Mouse (Mus musculus) right cerebral cortex, adult 18-20 months (tissue): ENCODE results near the gene Htra1.

Experiments used
- DNase-seq: peaks from one replicate; pipeline ENCODE4 v3.0.0; 2022; ENCODE audit warnings: mixed read lengths

Htra1 gene

DNA sequence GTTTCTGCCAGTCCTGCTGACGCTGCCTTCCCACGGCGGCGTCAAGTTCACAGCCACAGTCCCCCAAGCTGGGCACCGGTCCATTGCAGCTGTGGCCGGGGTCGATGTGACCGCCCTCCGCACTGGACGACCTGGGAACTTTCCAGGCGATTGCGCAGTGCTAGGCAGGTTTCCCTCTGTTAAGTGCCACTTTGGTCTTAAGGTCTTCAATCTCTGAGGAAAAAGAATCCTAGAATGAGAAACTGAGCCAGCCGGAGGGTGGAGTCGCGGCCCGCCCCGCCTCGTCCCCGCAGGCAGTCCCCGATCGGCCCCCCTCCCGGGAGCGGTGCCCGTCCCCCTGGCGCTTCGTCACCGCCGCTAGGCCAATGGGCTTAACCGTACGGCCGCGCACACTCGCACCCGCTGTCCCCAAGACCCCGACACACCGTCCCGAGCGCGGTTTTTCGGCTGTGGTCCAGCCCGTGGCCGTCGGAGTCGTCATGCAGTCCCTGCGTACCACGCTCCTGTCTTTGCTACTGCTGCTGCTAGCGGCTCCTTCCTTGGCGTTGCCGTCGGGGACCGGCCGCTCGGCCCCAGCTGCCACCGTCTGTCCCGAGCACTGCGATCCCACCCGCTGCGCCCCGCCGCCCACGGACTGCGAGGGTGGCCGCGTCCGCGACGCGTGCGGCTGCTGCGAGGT, at the start of gene Htra1:
TSS of gene Htra1 (plus strand) at position 319 of the 679 bp plus-strand sequence.
- DNase-seq, result peak; percentile 88

DNA sequence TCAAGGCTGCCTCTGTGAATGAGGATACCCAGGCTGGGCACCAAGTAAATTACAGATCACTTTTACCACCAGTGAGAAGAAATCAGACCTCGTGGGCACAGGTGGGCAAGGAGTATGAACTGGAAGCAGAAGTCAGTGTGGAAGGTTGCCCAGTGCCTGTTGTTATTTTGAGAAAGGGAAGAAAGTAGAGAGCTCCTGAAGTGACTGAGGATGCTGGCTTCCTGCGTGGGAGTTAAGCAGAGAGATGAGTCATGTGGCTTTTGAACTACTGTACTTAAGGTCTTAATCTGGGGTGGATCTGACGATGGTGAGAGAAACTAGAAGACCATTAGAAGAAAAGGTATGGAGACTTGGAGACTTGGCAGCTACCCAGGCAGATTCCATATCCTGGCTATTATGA, 49.7 kb upstream of the Htra1 start:
- DNase-seq, result no peak

DNA sequence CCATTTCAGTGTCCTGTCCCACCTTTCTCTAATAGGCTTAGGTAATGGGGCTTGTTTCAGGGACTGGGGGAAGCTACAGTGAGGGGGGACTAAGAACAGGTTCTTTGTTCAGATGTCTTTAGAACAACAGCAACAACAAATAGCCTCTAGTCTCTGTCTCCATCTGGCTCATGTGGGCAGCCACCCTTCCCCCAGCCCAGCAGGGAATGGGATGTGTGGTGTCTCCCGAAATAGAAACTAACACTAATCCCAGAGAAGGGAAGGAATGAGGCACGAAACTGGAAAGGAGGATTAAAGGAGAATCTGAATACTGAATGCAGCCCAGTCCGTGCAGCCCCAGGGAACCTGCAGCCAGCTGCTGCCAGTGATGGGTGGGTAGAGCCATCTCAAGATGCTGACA, 48.0 kb upstream of the Htra1 start:
- DNase-seq, result peak; percentile 69

DNA sequence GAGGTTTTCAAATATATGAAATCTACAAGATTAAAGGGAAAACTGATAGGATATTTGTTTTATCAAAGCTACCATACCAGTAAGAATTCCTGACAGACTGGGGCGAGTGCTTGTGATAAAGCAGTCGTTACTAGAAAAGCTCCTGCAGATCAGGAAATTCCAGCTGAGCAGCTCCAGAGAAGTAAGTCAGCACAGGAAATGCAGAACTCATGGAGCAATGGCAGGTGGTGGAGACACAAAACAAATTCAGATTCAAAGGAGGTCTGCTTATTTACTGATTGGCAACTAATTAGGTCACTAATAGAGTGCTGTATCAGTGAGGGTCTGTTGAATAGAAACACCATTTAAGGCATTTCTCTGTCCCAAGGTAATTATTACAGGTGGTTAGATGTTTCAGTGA, 45.0 kb upstream of the Htra1 start:
- DNase-seq, result no peak

DNA sequence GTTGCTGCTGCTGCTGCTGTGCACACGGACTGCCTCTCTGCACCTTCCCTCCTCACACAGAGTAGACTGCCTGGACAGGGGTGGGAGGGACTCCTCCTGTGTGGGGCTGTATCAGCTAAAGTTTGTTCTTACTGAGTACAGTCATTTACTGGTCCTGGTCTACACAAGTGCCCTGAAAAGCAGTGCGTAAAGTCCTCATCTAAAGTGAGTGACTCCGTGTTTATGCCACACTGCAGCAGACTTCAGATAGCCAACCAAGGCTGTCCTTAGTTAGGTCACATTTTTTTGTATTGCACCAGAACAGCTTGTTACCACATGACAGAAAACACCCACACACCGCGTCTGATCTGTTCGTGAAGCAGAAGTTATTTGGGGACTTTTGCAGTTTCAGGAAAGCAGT, 42.9 kb upstream of the Htra1 start:
- peak; percentile 83 for DNase-seq

DNA sequence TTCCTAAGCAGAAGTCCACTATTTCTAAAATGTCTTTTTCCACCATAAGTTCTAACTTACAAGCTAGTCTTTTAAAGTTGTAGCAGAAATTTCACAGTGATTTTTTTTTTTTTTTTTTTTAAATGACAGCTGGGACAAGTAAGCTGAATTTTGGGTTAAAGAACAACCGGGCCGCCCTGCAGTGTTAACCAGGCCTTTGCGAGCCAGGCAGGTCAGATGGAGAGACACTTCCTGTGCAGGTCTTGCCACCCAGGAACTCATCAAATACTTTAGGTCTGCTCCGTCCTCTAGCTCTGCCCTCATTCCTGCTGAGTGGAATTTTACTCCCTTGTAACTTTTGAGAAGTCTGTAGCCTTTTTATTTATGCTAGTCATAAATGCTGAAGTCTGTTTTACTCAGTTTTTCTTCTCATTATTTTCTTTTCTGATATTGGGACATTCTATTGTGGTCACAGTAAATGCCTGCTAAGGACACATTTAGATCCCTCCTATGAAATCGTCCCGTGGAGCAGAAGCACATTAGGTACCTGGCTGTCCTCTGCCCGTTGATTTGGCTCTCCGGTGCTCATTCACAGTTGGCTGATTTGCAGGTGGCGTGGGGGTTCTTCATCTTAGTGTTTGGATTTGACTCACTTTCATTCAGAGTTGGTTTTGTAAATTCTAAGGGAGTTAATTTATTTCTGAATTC, 40.8 kb upstream of the Htra1 start:
- no peak for DNase-seq

DNA sequence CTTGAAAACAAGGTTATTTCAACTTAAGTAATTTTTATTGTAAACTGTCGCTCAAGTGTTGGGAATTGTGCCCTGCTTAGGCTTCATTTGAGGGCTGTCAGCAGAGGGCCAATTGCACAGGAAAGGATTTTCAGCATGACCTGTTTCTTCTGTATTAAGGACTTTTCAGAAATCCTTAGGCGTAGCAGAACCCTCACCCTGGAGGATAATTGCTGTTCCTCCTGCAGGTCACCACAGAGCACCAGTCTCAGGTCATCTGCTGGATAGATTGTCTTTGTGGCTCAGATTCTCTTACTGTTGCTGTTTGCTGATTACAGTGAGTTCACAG, 40.3 kb upstream of the Htra1 start:
- DNase-seq, result no peak

DNA sequence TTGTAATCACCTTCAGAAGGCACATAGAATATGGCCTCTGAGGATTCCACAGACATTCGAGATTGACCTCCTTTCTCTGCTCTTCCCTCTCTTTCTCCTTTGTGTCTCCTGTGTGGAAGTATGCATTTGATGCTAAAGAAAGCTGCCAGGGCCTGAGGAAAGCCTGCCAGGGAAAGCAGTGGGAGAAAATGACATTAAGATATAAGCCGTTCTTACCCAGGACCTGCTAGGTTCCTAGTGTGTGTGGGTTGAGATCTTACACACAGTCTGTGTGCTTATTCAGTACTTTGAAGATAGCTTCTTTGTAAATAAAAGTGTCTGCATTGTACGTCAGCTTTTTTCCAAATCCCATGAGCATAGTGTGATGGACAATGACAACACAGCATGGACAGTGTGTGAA, 39.8 kb upstream of the Htra1 start:
- DNase-seq, result peak; percentile 54

DNA sequence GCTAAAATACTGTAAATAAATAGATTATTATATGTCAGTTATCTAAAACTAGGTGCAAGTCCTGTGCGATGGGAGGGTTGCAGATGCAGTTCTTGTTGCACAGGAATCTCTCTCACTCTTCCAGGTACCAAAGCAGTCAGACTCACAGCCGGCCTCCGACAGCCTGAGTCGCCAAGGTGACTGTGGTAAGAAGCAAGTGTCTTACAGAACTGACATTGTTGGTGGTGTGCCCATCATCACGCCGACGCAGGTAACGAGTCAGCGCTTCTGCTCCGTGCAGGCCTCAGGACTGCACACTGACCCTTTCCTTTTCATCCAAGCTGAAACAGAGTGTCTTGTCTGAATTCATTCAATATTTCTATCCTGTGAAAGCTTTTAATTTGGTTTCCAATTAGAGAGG, 38.7 kb upstream of the Htra1 start:
- no peak for DNase-seq

DNA sequence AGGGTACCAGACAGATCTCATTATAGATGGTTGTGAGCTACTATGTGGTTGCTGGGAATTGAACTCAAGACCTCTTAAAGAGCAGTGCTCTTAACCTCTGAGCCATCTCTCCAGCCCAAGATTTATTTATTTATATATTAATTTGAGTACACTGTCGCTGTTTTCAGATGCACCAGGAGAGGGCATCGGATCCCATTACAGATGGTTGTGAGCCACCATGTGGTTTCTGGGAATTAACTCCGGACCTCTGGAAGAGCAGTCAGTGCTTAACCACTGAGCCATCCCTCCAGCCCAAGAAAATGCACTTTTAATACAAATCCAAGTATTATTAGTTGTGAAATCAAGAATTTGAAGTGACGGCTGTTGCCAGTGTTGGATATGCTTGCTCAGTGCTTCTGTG, 37.5 kb upstream of the Htra1 start:
- no peak for DNase-seq

DNA sequence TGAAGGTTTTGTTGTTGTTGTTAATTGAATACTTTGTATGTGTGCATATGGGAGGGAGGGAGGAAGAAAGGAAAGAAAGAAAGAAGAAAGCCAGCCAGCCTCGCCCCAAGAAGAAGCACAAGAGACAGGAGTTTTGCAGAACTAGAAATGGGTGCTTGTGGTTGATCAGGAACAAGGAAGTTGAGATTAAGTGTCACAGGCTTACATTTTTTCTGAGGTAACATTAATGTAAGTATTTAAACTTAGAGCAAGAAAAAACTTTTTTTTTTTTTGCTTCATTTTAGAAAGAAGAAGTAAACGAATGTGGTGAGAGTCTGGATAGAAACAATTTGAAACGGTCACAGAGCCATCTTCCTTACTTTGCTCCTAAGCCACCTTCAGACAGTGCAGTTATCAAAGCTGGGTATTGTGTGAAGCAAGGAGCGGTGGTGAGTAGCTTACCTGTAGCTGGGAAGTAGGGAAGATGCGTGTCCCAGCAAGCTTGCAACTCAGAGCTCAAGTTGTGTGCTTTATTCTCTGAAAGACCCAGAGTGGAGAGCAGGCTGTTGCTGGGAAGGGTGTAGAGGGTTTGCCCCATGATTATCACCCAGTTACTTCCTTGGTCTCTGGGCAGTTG, 35.6 kb upstream of the Htra1 start:
- no peak for DNase-seq

DNA sequence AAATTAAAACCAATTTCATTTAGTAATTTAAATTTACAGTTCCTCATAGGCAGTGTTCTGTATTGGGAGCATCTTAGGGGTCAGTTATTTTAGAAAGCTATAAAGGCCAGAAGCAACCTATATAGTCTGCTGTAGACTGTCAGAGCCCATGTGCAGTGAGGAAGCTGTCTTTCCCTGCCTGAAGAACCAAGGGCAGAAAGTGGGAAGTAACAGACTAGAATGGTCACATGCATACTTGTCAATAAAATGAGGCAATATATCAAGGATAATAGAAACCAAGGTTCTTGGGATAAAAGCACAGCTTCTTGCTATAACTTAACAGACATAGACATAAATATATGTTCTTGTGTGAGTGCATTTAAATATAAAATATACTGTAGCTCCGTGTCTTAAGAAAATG, 33.0 kb upstream of the Htra1 start:
- DNase-seq, result no peak

DNA sequence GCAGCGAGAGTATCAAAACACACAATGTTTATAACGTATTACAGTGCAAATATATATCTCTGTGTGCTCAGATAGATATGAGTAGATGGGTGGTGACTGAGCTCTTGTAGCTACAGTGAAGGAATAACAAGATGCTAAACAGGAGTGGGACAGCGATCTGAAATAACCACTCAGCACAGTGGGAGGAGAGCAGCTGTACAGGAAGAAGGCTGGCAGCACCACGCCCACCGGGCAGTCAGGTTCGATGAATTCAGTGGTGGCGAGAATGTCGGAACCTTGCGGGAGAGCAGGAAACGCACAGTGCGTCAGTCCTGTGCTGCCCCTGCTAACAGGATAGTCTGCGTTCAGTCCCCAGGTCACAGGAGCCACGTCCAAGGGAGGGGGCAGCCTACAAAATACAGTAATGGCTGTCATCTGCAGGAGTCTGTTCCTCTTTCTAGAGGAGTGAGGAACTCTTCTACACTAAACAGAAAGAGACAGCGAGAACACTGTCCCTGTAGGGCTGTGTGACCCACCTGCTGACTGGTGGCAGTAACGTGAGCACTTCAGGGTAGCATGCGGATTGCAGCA, 32.3 kb upstream of the Htra1 start:
- peak; percentile 81 for DNase-seq

DNA sequence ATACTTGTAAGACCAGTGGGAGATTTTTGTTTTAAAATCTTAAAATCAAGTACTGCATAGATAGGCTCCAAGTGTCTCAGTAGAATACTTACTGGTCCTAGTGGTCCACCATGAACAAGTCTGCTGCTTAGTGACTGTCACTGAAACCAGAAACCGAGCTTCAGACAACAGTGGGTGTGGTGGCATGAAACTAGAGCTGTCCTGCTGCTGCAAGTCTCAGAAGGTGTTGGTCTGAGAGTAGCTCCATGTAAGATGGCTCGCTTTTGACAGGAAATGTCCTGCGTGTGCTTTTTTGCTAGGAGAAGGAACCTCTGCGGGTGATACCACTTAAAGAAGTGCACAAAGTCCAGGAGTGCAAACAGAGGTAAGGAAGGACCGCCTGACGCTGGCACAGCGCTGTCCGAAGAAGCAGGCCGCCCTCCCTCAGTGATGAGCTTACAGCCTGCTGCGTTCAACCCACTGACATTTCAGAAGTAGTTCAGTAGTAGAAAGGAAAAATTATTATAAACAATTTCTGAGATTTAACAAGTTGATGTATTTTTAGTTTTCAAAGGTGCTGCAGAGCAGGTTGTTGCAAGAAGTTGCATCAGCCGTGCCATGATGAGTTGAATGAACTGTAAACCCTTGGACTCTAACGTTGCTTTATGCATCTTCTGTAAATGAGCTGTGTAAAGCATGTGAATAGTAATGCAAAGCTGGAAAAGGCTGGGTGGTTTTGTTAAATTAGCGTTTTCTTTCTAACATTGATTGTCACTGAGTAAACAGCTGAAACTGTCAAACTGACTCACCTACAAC, 31.1 kb upstream of the Htra1 start:
- DNase-seq, result no peak

DNA sequence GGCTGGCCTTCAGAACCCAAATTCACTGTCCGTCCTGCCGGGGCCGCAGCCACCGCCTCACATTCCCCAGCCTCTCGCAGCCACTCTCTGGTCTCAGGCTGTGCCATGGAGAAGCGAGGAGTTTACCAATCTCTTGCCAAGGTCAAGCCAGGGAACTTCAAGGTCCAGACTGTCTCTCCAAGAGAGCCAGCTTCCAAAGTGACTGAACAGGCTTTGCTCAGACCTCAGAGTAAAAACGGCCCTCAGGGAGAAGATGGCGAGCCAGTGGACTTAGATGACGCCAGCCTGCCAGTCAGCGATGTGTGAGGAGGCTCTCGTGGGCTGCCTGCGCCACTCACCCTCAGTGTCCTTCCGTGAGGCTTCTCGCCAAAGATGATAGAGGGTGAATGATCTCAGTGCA, 25.1 kb upstream of the Htra1 start:
- DNase-seq, result no peak

DNA sequence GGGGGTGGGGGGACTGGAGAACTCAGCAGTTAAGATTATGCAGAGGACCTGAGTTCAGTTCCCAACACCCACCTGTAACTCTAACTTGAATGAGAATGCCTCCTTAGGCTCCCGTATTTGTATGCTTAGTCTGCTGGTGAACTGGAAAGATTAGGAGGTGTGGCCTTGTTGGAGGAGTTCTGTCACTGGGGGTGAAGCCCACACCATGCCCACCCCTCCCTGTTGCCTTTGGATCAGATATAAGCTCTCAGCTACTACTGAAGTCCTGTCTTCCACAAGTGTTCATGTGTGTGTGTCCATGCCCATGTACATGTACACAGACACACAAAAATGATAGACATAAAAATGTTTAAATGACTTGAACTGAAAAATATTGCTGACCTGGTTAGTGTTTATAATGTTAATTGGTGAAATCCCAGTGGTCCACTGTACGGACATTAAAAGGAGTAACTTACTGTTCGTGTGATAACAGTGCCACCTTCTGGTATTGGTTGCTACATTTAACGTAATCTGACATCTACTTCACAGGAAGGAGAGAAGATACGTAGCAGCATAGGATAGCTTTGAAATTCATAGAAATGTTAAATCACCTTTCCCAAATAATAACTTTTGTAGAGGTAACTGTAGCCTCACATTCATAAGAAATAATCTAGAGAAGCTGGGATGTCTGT, 21.1 kb upstream of the Htra1 start:
- no peak for DNase-seq

DNA sequence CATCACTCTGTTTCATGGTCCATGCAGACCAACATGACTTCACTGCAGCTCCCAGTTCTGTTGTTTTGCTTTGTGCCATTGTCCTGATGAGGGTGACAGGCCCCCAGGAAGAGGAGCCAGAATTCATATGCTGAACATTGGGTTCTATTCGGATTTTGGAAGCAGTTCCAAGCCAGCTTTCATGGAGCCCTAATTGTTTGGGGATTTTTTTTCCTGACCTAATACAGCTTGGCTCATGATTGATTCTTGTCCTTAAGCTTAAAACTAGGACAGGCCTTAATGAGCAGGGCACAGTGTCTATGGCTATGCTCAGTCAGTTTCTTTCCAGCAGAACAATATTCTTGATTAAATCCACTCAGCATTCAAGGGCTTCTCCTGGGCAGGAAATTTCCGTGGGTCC, 17.7 kb upstream of the Htra1 start:
- peak; percentile 51 for DNase-seq

DNA sequence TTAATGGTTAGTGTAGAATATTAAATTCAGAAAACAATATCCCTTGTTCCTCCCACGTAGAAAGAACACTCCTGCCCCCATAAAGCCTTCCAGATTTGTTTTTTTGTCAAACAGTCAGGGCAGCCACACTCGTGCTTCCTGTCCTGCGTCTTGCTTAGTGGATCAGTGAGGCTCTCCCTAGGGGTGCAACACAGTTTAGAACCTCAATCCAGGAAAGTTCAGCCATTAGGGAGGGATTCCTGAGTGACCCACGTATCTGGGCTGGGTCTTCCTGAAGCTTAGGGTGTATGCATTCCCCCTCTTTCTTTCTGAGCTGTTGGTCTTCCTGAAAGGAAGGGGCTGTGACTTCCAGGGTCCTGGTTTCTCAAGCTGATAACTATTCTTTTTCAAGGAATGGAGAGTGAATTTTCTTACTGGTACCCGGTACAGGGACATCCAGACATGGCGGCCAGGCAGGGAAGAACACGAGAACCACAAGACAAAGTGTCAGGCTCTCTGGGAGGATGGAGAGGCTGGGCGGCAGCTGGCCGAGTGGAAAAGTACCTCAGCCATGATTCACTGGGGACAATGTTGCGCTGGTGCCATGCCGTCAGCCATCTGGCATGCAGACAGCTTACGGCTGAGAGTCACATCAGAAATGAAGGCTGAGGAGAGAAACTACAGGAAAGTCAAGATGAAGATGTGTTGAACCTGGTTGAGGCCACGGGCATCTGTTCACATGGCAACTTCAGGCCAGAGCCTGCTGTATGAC, 12.8 kb upstream of the Htra1 start:
- DNase-seq, result peak; percentile 81

DNA sequence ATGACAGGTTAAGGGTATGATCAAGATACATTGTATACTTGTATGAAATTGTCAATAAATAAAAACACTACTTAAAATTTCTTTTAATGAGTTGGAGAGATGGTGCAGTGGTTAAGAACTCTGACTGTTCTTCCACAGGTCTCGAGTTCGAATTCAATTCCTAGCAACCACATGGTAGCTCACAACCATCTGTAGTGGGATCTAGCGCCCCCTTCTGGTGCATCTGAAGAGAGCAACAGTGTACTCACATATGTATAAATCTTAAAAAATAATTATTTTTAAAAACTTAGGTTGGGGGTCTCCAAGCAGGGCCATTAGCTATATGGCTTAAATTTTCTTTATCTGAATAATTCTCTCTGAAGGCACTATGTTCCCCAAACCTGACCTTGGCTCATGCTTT, 5.5 kb upstream of the Htra1 start:
- DNase-seq, result no peak

DNA sequence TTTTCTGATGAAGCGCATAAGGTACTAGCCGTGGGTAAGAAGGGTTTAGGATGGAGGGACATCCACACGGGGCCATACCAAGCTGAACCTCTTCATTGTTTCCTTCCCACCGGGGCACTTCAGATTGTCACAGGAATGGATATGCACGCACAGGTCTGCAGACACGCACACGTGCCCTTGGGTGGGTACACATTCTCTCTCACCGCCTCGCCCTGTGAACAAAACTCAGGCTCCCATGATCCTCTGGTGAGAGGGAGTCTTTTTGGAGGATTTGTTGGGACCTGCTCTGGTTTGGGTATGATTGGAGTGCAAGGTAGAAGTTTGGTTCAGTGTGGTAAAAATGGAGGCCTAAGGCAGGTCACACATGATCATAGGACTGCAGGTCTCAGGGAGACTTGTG, 3.0 kb upstream of the Htra1 start:
- DNase-seq, result no peak

DNA sequence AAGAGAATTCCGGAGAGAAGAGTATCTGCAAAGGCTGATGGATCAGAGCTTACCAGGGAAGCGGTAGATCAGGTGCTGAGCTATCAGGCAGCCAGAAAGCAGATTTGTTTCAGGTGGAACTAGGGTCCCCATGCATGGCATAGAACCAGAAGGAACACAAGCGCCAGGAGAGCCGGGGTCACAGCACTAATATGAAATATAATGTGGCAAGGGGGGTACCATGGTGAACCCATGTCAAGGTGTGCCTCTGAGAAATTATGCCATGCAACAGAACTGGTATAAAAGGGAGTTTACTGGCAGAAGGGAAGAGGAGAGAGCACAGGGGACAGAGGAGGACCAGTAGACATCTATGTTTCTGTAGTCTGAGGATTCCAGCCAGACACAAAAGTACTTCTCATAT, 1.3 kb upstream of the Htra1 start:
- no peak for DNase-seq

DNA sequence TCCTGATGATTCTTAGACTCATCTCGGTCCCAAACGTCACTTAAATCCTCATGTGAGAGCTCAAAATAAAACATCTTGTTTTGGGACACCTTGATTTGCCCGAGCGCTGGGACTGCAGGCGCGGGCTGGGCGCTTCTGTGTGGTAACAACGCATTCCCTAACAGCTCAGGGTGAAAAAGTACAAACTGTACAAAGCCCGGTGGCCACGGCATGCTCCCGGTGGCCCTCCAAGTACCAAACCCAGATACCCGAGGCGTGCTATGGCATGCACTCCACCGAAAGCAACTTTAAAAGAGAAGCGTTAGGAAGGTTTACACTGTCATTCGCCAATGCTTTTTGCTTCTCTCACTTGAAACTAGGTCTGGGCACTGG, 504 bp upstream of the Htra1 start:
- DNase-seq, result no peak
